Mouse (Mus musculus) midbrain, embryonic 16.5 days (tissue): ENCODE data around the gene Adk. TPM values are rescaled to one million over a fixed set of nuclear protein-coding genes. Genes with fewer than 3 reads are reported as not detected.

ENCODE experiments used
- ATAC-seq: fragments of 200-750 bp; cut with Nextera tagmentation; 2 replicates; pipeline ENCODE4 v1.8.0; 2017; ENCODE audit warnings: moderate TSS enrichment
- H3K27ac ChIP-seq: fragments of 300-500 bp; sonication (generic); 2 replicates; pipeline ENCODE4 v1.5.1; 2014; ENCODE audit warnings: mild to moderate bottlenecking, low read length, mixed read lengths
- H3K27me3 ChIP-seq: fragments of 300-500 bp; sonication (generic); 2 replicates; pipeline ENCODE4 v1.6.1; 2014; ENCODE audit warnings: low read depth, low read length, mixed read lengths; ENCODE audit not compliant: control insufficient read depth, insufficient read depth
- H3K36me3 ChIP-seq: fragments of 300-500 bp; sonication (generic); 2 replicates; pipeline ENCODE4 v1.6.1; 2014; ENCODE audit warnings: mild to moderate bottlenecking, low read length, moderate library complexity, mixed read lengths; ENCODE audit not compliant: control insufficient read depth, insufficient read depth
- H3K4me1 ChIP-seq: fragments of 300-500 bp; sonication (generic); 2 replicates; pipeline ENCODE4 v1.6.1; 2014; ENCODE audit warnings: mild to moderate bottlenecking, low read length, mixed read lengths; ENCODE audit not compliant: control insufficient read depth, insufficient read depth
- H3K4me2 ChIP-seq: fragments of 300-500 bp; sonication (generic); 2 replicates; pipeline ENCODE4 v1.6.1; 2014; ENCODE audit warnings: mild to moderate bottlenecking, low read length, mixed read lengths
- H3K4me3 ChIP-seq: fragments of 300-500 bp; sonication (generic); 2 replicates; pipeline ENCODE4 v1.5.1; 2014; ENCODE audit warnings: low read depth, mild to moderate bottlenecking, low read length, moderate library complexity, mixed read lengths
- H3K9ac ChIP-seq: fragments of 300-500 bp; sonication (generic); 2 replicates; pipeline ENCODE4 v1.6.1; 2014; ENCODE audit warnings: low read depth, low read length, mixed read lengths
- H3K9me3 ChIP-seq: fragments of 300-500 bp; sonication (generic); replicated peaks from 2 replicates; pipeline ENCODE4 v1.6.1; 2014; ENCODE audit warnings: mild to moderate bottlenecking, low read length, mixed read lengths; ENCODE audit not compliant: control insufficient read depth, poor library complexity, severe bottlenecking
- WGBS: fragments of 180-500 bp; shearing (Covaris S2); extraction: QIAGEN DNeasy Blood & Tissue Kit; methylation state at CpG from one replicate; pipeline ENCODE4 v1.1.7; 2014; 5-methylcytosine and 5-hydroxymethylcytosine counted together
- polyA plus RNA-seq: library from polyadenylated mRNA; unstranded; fragments of >200 nt; fragmentation: Nextera tagmentation; extraction: Ambion mirVana; gene quantifications from 2 replicates; pipeline ENCODE4 v1.2.1, GENCODE M21; 2015

The Adk gene
- polyA plus RNA-seq, 1 experiment from 2014 or later: 40.4 TPM

- no peaks in the 10 kb centered on the region for H3K4me1 ChIP-seq
- no peak overlapping the region for H3K4me3 ChIP-seq
- H3K9ac ChIP-seq: no peak overlapping the region
- no peak for ATAC-seq
- WGBS: 81% methylated on average over 6 of the region's 6 CpGs
- no peak overlapping the region for H3K4me2 ChIP-seq
- no peaks in the 10 kb centered on the region for H3K27me3 ChIP-seq
- H3K9me3 ChIP-seq: no peaks in the 10 kb centered on the region
- no peak overlapping the region for H3K27ac ChIP-seq
- H3K36me3 ChIP-seq: no peaks in the 10 kb centered on the region
Observed at GRCm38 (mm10) chr14:21178356-21178755, 126.0 kb downstream of the Adk start.

GRCm38 (mm10) chr14:21181053-21181452, 128.7 kb downstream of the Adk start:
- no peaks in the 10 kb centered on the region for H3K4me1 ChIP-seq
- H3K9ac ChIP-seq: no peak overlapping the region
- H3K9me3 ChIP-seq: no peaks in the 10 kb centered on the region
- no peak overlapping the region for H3K27ac ChIP-seq
- WGBS: 70% methylated on average over 3 of the region's 3 CpGs
- H3K4me3 ChIP-seq: no peak overlapping the region
- no peak for ATAC-seq
- no peaks in the 10 kb centered on the region for H3K36me3 ChIP-seq
- H3K27me3 ChIP-seq: no peaks in the 10 kb centered on the region
- H3K4me2 ChIP-seq: no peak overlapping the region

- no peaks in the 10 kb centered on the region for H3K27me3 ChIP-seq
- H3K36me3 ChIP-seq: no peaks in the 10 kb centered on the region
- ATAC-seq: no peak
- H3K27ac ChIP-seq: no peak overlapping the region
- no peak overlapping the region for H3K4me2 ChIP-seq
- no peak overlapping the region for H3K4me3 ChIP-seq
- no peaks in the 10 kb centered on the region for H3K9me3 ChIP-seq
- 84% methylated on average over 6 of the region's 6 CpGs for WGBS
- no peaks in the 10 kb centered on the region for H3K4me1 ChIP-seq
- no peak overlapping the region for H3K9ac ChIP-seq
Observed at GRCm38 (mm10) chr14:21191966-21192365, 139.6 kb downstream of the Adk start.

- H3K27ac ChIP-seq: no peak overlapping the region
- H3K4me1 ChIP-seq: no peaks in the 10 kb centered on the region
- no peaks in the 10 kb centered on the region for H3K27me3 ChIP-seq
- no peak overlapping the region for H3K4me2 ChIP-seq
- H3K9me3 ChIP-seq: no peaks in the 10 kb centered on the region
- H3K4me3 ChIP-seq: no peak overlapping the region
- WGBS: 97% methylated on average over 3 of the region's 3 CpGs
- no peaks in the 10 kb centered on the region for H3K36me3 ChIP-seq
- no peak for ATAC-seq
- H3K9ac ChIP-seq: no peak overlapping the region
Observed at GRCm38 (mm10) chr14:21192749-21193148, 140.4 kb downstream of the Adk start.

GRCm38 (mm10) chr14:21194336-21194735, 142.0 kb downstream of the Adk start:
- no peak overlapping the region for H3K9ac ChIP-seq
- no peaks in the 10 kb centered on the region for H3K9me3 ChIP-seq
- ATAC-seq: no peak
- no peak overlapping the region for H3K27ac ChIP-seq
- H3K27me3 ChIP-seq: no peaks in the 10 kb centered on the region
- H3K4me1 ChIP-seq: no peaks in the 10 kb centered on the region
- H3K36me3 ChIP-seq: no peaks in the 10 kb centered on the region
- 75% methylated on average over 6 of the region's 6 CpGs for WGBS
- no peak overlapping the region for H3K4me3 ChIP-seq
- no peak overlapping the region for H3K4me2 ChIP-seq

DNA sequence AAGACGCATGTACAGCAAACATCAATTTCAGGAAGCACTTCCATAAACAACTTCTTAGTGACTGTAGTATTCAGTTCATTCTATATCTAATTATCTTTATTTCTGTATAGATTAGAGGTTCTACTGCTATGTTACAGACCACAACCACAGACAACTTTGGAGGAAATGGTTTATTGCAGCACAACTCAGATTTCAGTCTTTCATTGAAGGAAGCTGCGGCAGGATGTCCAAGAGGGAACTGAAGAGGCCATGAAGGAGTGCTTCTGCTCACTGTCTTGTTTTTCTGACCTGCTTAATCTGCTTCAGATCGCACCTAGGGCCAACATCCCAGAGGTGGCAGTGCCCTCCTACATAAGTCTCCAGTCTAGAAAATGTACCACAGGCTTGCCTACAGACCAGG, 148.5 kb downstream of the Adk start:
- Histone ChIP-seq H3K4me3 (no peak overlapping the region), H3K9me3 (no peaks in the 10 kb centered on the region), H3K9ac (no peak overlapping the region), H3K4me1 (no peaks in the 10 kb centered on the region), H3K36me3 (no peaks in the 10 kb centered on the region), H3K27ac (no peak overlapping the region), H3K4me2 (no peak overlapping the region), H3K27me3 (no peaks in the 10 kb centered on the region)
- 98% methylated on average over 3 of the region's 3 CpGs for WGBS
- ATAC-seq: no peak

DNA sequence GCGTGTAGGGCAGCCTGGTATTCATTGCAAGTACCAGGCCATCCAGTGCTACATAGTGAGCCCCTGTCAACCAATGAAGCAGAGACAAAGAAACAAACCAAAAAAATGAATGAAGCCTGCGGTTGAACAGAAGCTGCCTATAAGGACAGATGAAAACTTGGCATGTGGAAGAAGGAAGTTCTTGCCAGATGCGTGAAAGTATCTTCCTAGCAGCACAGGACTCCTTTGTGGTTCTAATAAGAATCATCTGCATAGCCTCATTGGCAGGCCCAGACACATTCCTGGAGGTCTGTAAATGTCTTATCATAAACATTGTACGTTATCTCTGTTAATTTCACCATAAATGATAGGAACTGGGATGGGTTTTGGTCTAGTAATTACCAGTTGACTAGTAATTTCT, 154.1 kb downstream of the Adk start:
- Histone ChIP-seq H3K4me1 (no peaks in the 10 kb centered on the region), H3K9ac (no peak overlapping the region), H3K36me3 (no peaks in the 10 kb centered on the region), H3K27ac (no peak overlapping the region), H3K4me2 (no peak overlapping the region), H3K9me3 (no peaks in the 10 kb centered on the region), H3K4me3 (no peak overlapping the region), H3K27me3 (no peaks in the 10 kb centered on the region)
- WGBS: 87% methylated on average over 4 of the region's 4 CpGs
- ATAC-seq: no peak

GRCm38 (mm10) chr14:21221574-21222138, 169.3 kb downstream of the Adk start:
- peaks cover 18% of the 10 kb centered on the region for H3K4me1 ChIP-seq
- WGBS: 70% methylated on average over 5 of the region's 5 CpGs
- no peak overlapping the region for H3K4me3 ChIP-seq
- no peak overlapping the region for H3K4me2 ChIP-seq
- H3K9me3 ChIP-seq: no peaks in the 10 kb centered on the region
- no peaks in the 10 kb centered on the region for H3K36me3 ChIP-seq
- H3K27me3 ChIP-seq: no peaks in the 10 kb centered on the region
- H3K27ac ChIP-seq: peak overlapping the region; percentile 47
- no peak overlapping the region for H3K9ac ChIP-seq
- no peak for ATAC-seq

DNA sequence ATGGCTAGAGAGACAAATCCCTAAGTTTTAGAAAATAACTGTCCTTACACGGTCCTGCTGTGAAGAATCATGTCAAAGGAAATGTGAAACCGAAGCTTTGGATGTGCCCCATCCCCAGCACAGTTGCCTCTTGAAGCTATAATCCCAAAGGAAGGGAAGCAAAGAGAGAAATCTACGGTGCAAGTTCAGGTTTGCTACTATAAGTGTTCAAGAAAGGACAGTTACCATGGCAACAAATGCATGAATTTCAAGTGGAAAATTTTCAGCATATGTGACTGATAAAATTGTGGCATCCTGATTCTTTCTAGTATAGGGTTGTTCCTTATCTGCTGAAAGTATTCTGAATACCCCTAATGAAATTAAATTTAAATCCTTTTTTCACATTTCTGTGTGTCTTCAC, 169.8 kb downstream of the Adk start:
- ATAC-seq: peak; percentile 84
- WGBS: 22% methylated on average over 3 of the region's 3 CpGs

More for the DNA sequence above, 169.8 kb downstream of the Adk start:
- Histone ChIP-seq H3K36me3 (no peaks in the 10 kb centered on the region), H3K27ac (peak overlapping the region; percentile 72), H3K4me1 (peaks cover 18% of the 10 kb centered on the region), H3K9ac (no peak overlapping the region), H3K9me3 (no peaks in the 10 kb centered on the region), H3K27me3 (no peaks in the 10 kb centered on the region), H3K4me3 (no peak overlapping the region), H3K4me2 (0 out of 2 replicates have a peak overlapping the region, but pooled peaks have one; percentile 13)
